Mouse (Mus musculus) adrenal gland, adult 18-20 months (tissue): ENCODE results near the gene Pdzd8. TPM values are rescaled to one million over a fixed set of nuclear protein-coding genes. Genes with fewer than 3 reads are reported as not detected.

Experiments
- DNase-seq, 2 experiments: peaks; one replicate each; pipeline ENCODE4 v3.0.0; 2021 to 2022; ENCODE audit warnings: low spot score in 2 of 2
- total RNA-seq, 2 experiments: library from RNA; stranded (reverse); gene quantifications; 1 replicate in 1 of 2; 2 replicates in 1 of 2; pipeline ENCODE4 v1.2.3; 2021

The Pdzd8 gene
- total RNA-seq, 2 experiments from 2014 or later: 28.7 to 32.6 TPM

GRCm38 (mm10) chr19:59282001-59282400, 63.6 kb downstream of the Pdzd8 start:
- no peak for DNase-seq

- DNase-seq: no peak
Observed at GRCm38 (mm10) chr19:59280841-59281240, 64.7 kb downstream of the Pdzd8 start.

- no peak for DNase-seq
Observed at GRCm38 (mm10) chr19:59276354-59276753, 69.2 kb downstream of the Pdzd8 start.

- DNase-seq: no peak
Observed at GRCm38 (mm10) chr19:59273190-59273589, 72.4 kb downstream of the Pdzd8 start.

GRCm38 (mm10) chr19:59267417-59267963, 78.1 kb downstream of the Pdzd8 start:
- DNase-seq: no peak

GRCm38 (mm10) chr19:59265907-59266306, 79.7 kb downstream of the Pdzd8 start:
- no peak for DNase-seq

GRCm38 (mm10) chr19:59264838-59265532, 80.6 kb downstream of the Pdzd8 start:
- DNase-seq: no peak

- DNase-seq: no peak
Observed at GRCm38 (mm10) chr19:59263171-59263570, 82.4 kb downstream of the Pdzd8 start.

- DNase-seq: no peak
Observed at GRCm38 (mm10) chr19:59261604-59262003, 84.0 kb downstream of the Pdzd8 start.

GRCm38 (mm10) chr19:59260718-59261442, 84.7 kb downstream of the Pdzd8 start, which contains the start of gene Slc18a2:
Slc18a2 (plus strand) TSS chr19:59260896.
- DNase-seq: no peak

- DNase-seq: no peak
Observed at GRCm38 (mm10) chr19:59259633-59260032, 85.9 kb downstream of the Pdzd8 start.

GRCm38 (mm10) chr19:59252651-59253050, 92.9 kb downstream of the Pdzd8 start:
- DNase-seq: no peak

- DNase-seq: no peak
Observed at GRCm38 (mm10) chr19:59248553-59249286, 96.9 kb downstream of the Pdzd8 start.

- DNase-seq: peak in 1 of 2 experiments; percentile 28
Observed at GRCm38 (mm10) chr19:59248144-59248543, 97.4 kb downstream of the Pdzd8 start.

Other genes with a start within 250 kb of the Pdzd8 start
- gene Vax1, start 175.7 kb downstream of the Pdzd8 start, total RNA-seq: not detected
- not detected for gene Kcnk18, start 126.6 kb downstream of the Pdzd8 start, total RNA-seq
- gene Slc18a2, start 84.9 kb downstream of the Pdzd8 start, total RNA-seq: 10 to 100 TPM; 11.4 to 20.1 TPM
- 100 to 1,000 TPM; 513 to 677 TPM for gene Rps12-ps3, start 23.5 kb downstream of the Pdzd8 start, total RNA-seq
- gene Emx2, start 112.6 kb upstream of the Pdzd8 start, total RNA-seq: under 1 TPM in 1 of 2 experiments, not detected in 1; 0.10 TPM